Mouse (Mus musculus): ENCODE measurements at regions not wholly inside any gene's neighbourhood (a gene's known extent, or its start where the extent isn't known, plus 50 kb on each side); places are given as distances from the start of the nearest gene placed in this dataset.

- TF ChIP-seq CTCF (IDR thresholded peaks at IDR 0.05; ENCODE audit: control insufficient read depth, insufficient read depth, low read length) (no peak), POLR2A (IDR thresholded peaks at IDR 0.05; ENCODE audit: borderline replicate concordance, control insufficient read depth, low read depth, low read length) (no peak)
These were observed 200.0 kb downstream of the Ptpru start for GRCm38 (mm10) chr4:131638105-131638504.

Measured in bone marrow, adult 2 months (tissue).